Mouse (Mus musculus) thymus, adult 2 months (tissue): ENCODE results near the gene Pycr2.

Experiments used
- CTCF ChIP-seq: fragments of 200-500 bp; IDR thresholded peaks from 2 replicates; pipeline ENCODE4 v1.5.1; 2012; ENCODE audit warnings: mild to moderate bottlenecking, control low read depth, low read length, moderate library complexity, borderline replicate concordance; ENCODE audit not compliant: control insufficient read depth, poor library complexity, insufficient read depth; ENCODE audit errors: extremely low read depth
- POLR2A ChIP-seq: fragments of 200-500 bp; IDR thresholded peaks from 2 replicates; pipeline ENCODE4 v1.6.1; 2012; ENCODE audit warnings: mild to moderate bottlenecking, low read length, control low read depth, moderate library complexity; ENCODE audit not compliant: control insufficient read depth, poor library complexity, insufficient read depth; ENCODE audit errors: extremely low read depth

- TF ChIP-seq CTCF = no peak
- TF ChIP-seq POLR2A = no peak
Measured at GRCm38 (mm10) chr1:180952085-180952746, 48.1 kb downstream of the Pycr2 start.
